In the genomic region with DNA sequence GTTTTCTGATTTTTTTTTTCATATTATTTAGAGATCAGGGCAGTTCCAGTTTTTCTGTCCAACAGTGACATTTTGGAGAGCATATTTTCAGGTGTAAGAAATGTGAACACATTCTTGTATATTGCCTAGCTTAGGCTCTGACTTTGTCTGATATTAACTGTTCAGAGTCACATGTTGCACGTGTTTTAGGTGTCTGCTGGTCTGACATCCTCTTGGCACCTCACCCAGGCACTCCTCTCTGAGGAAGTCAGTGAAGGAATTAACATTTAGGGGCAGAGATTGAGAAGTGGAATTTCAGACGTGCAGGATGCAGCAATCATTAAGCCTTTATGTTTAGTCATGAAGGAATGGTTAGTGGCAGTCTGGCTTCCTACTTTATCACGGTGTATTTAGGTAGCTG, we compare ENCODE assay signal across 9 mouse cellular contexts. TPM values are rescaled to one million over a fixed set of nuclear protein-coding genes. Genes with fewer than 3 reads are reported as not detected.
DNase-seq lines count a peak whose midpoint lies in the region; ATAC-seq lines count a peak whose summit lies in the region.
"Had no signal": no experiment of that assay in that cellular context is flagged by ENCODE, and none has a peak within 500 bp of the region (broad histone marks: within the 10 kb centered on the region; RNA-seq: fewer than 3 reads in every experiment).

No protein-coding gene starts in this region.

- H3K36me3 ChIP-seq in forebrain, embryonic 14.5 days (ENCODE audit: control insufficient read depth, insufficient read depth, low read length) = peaks cover 19% of the 10 kb centered on the region
- H3K36me3 ChIP-seq in liver, embryonic 12.5 days = peaks cover 29% of the 10 kb centered on the region

- DNase-seq in heart, adult 11 months = peak; percentile 13
- no peak for DNase-seq in heart, postnatal 36 days
- DNase-seq in 3T3-L1 (ENCODE audit: low read depth, low spot score) = peak; percentile 55
- no peak for DNase-seq in forebrain, embryonic 14.5 days (ENCODE audit: low spot score)
- DNase-seq in urinary bladder, postnatal 36 days (ENCODE audit: low spot score in 2 of 2) = no peak
- no peak for DNase-seq in spleen, postnatal 36 days (ENCODE audit: low spot score in 2 of 2)
- DNase-seq in right cerebral cortex, postnatal 36 days (ENCODE audit: low spot score in 2 of 2) = no peak
- DNase-seq: gastrocnemius, adult 2 months had no signal

- no peak overlapping the region for H3K27ac ChIP-seq in forebrain, embryonic 14.5 days (ENCODE audit: low read depth, low read length)
- H3K27ac ChIP-seq in liver, embryonic 12.5 days = no peak overlapping the region

- WGBS in forebrain, embryonic 14.5 days = 69% methylated on average over 3 of the region's 3 CpGs
- 33% methylated on average over 3 of the region's 3 CpGs for WGBS in liver, embryonic 12.5 days (ENCODE audit: insufficient replicate concordance)

- no peak overlapping the region for H3K9ac ChIP-seq in forebrain, embryonic 14.5 days (ENCODE audit: low read length)
- H3K9ac ChIP-seq in liver, embryonic 12.5 days = peak overlapping the region; percentile 60

- peak overlapping the region; percentile 64 for H3K4me2 ChIP-seq in forebrain, embryonic 14.5 days (ENCODE audit: low read length)
- H3K4me2 ChIP-seq in liver, embryonic 12.5 days = peak overlapping the region; percentile 74

- no peaks in the 10 kb centered on the region for H3K9me3 ChIP-seq in forebrain, embryonic 14.5 days (replicated peaks; ENCODE audit: control insufficient read depth, low read length)
- no peaks in the 10 kb centered on the region for H3K9me3 ChIP-seq in liver, embryonic 12.5 days (replicated peaks)

- ATAC-seq in forebrain, embryonic 14.5 days = no peak
- no peak for ATAC-seq in liver, embryonic 12.5 days

- H3K4me3 ChIP-seq in forebrain, embryonic 14.5 days (ENCODE audit: low read depth, low read length) = no peak overlapping the region
- peak overlapping the region; percentile 82 for H3K4me3 ChIP-seq in liver, embryonic 12.5 days

- H3K27me3 ChIP-seq in forebrain, embryonic 14.5 days (replicated peaks; ENCODE audit: control insufficient read depth, insufficient read depth, low read length) = no peaks in the 10 kb centered on the region
- no peaks in the 10 kb centered on the region for H3K27me3 ChIP-seq in liver, embryonic 12.5 days (replicated peaks)

- peaks cover 4% of the 10 kb centered on the region for H3K4me1 ChIP-seq in forebrain, embryonic 14.5 days (ENCODE audit: control insufficient read depth, insufficient read depth, low read length)
- peaks cover 14% of the 10 kb centered on the region for H3K4me1 ChIP-seq in liver, embryonic 12.5 days

- intact Hi-C loops in heart, postnatal 36 days (cut with DNase I) = loop anchor here (2.0 to 5.0 kb wide), 2 partner anchors 59 to 98 kb away; a partner anchor contains a TSS

RNA-seq across cellular contexts. Expression of a gene that starts 22.8 kb away (rescaled TPM):
- 1 to 10 TPM; 5.4 to 6.0 TPM for total RNA-seq in heart, postnatal 36 days (2021)
- 66.1 and 66.6 TPM in 2 replicates for polyA plus RNA-seq in forebrain, embryonic 14.5 days (2014; fragmentation: Nextera tagmentation; extraction: Ambion mirVana)
- 48.8 and 50.9 TPM in 2 replicates for polyA plus RNA-seq in liver, embryonic 12.5 days (2016; fragmentation: Nextera tagmentation; extraction: Ambion mirVana)

RNA-seq across cellular contexts. Expression of a gene that starts 23.0 kb away (rescaled TPM):
- 1 to 10 TPM; 7.9 to 9.8 TPM for total RNA-seq in heart, postnatal 36 days (2021)
- polyA plus RNA-seq in forebrain, embryonic 14.5 days (2014; fragmentation: Nextera tagmentation; extraction: Ambion mirVana) = 18.8 and 19.7 TPM in 2 replicates
- 8.7 and 9.5 TPM in 2 replicates for polyA plus RNA-seq in liver, embryonic 12.5 days (2016; fragmentation: Nextera tagmentation; extraction: Ambion mirVana)

RNA-seq across cellular contexts. Expression of a gene that starts 58.7 kb away (rescaled TPM):
- 10 to 100 TPM; 61.8 to 64.2 TPM for total RNA-seq in heart, postnatal 36 days (2021)
- polyA plus RNA-seq in forebrain, embryonic 14.5 days (2014; fragmentation: Nextera tagmentation; extraction: Ambion mirVana) = 71.3 and 76.9 TPM in 2 replicates
- 29.2 and 30.0 TPM in 2 replicates for polyA plus RNA-seq in liver, embryonic 12.5 days (2016; fragmentation: Nextera tagmentation; extraction: Ambion mirVana)

Comparison
In these comparisons a context has a peak if more than half of its experiments do, and no peak if none do; other contexts are left out.
1. DNase-seq: peak in heart, adult 11 months (single experiment) and 3T3-L1 (single experiment); none in heart, postnatal 36 days (0 of 2), forebrain, embryonic 14.5 days (single experiment), urinary bladder, postnatal 36 days (0 of 2), spleen, postnatal 36 days (0 of 2) and right cerebral cortex, postnatal 36 days (0 of 2).